Mouse (Mus musculus) natural killer cell, adult 2 months (primary cell): ENCODE measurements around the gene Tfpt.
"Not testable (repeated sequence)": the region's sequence is repeated elsewhere in the genome, so short reads cannot be mapped to it uniquely, and the experiment has no call there.

Source experiments
- DNase-seq, 2 experiments: peaks; one replicate each; pipeline ENCODE4 v3.0.0; 2022; ENCODE audit warnings: low spot score in 2 of 2

Gene Tfpt

GRCm38 (mm10) chr7:3617242-3617995, 12.3 kb downstream of the Tfpt start, which contains the start of gene Ndufa3:
Gene Ndufa3, plus strand, starts transcription at chr7:3617373.
- DNase-seq: peak; percentile 75 to 86

- DNase-seq: no peak
These were observed 13.1 kb downstream of the Tfpt start for GRCm38 (mm10) chr7:3616389-3617241.

GRCm38 (mm10) chr7:3616057-3616388, 13.7 kb downstream of the Tfpt start, which contains the start of gene Oscar:
Gene Oscar, minus strand, starts transcription at chr7:3616157.
- DNase-seq: no peak

- DNase-seq: no peak
These were observed 15.7 kb downstream of the Tfpt start for GRCm38 (mm10) chr7:3614021-3614420.

- no peak for DNase-seq
These were observed 18.7 kb downstream of the Tfpt start for GRCm38 (mm10) chr7:3611006-3611405.

GRCm38 (mm10) chr7:3610437-3610836, 19.3 kb downstream of the Tfpt start:
- DNase-seq: no peak

- no peak for DNase-seq
These were observed 20.6 kb downstream of the Tfpt start for GRCm38 (mm10) chr7:3609082-3609481.

- no peak for DNase-seq
These were observed 21.1 kb downstream of the Tfpt start for GRCm38 (mm10) chr7:3608668-3609067.

- no peak for DNase-seq
These were observed 22.3 kb downstream of the Tfpt start for GRCm38 (mm10) chr7:3607391-3607790.

GRCm38 (mm10) chr7:3606798-3607197, 22.9 kb downstream of the Tfpt start:
- peak in 1 of 2 experiments; percentile 21 for DNase-seq

GRCm38 (mm10) chr7:3601119-3601518, 28.6 kb downstream of the Tfpt start:
- DNase-seq: peak; percentile 57 to 67

- not testable (repeated sequence) for DNase-seq
These were observed 32.0 kb downstream of the Tfpt start for GRCm38 (mm10) chr7:3597755-3598154.

GRCm38 (mm10) chr7:3595146-3595545, 34.6 kb downstream of the Tfpt start:
- peak; percentile 30 for DNase-seq

- no peak for DNase-seq
These were observed 35.0 kb downstream of the Tfpt start for GRCm38 (mm10) chr7:3594686-3595085.

- DNase-seq: no peak
These were observed 35.9 kb downstream of the Tfpt start for GRCm38 (mm10) chr7:3593855-3594254.

- DNase-seq: no peak
These were observed 38.2 kb downstream of the Tfpt start for GRCm38 (mm10) chr7:3591534-3591933.

GRCm38 (mm10) chr7:3590550-3590949, 39.2 kb downstream of the Tfpt start:
- no peak for DNase-seq

GRCm38 (mm10) chr7:3587292-3587691, 42.4 kb downstream of the Tfpt start:
- DNase-seq: no peak

GRCm38 (mm10) chr7:3586255-3586654, 43.5 kb downstream of the Tfpt start:
- DNase-seq: no peak

- DNase-seq: no peak
These were observed 44.0 kb downstream of the Tfpt start for GRCm38 (mm10) chr7:3585763-3586162.

GRCm38 (mm10) chr7:3580029-3580428, 49.7 kb downstream of the Tfpt start:
- DNase-seq: no peak

GRCm38 (mm10) chr7:3578952-3579546, 50.7 kb downstream of the Tfpt start:
- no peak for DNase-seq
